Mouse (Mus musculus): ENCODE data around the gene Galnt12.
"Not testable (repeated sequence)": the region's sequence is repeated elsewhere in the genome, so short reads cannot be mapped to it uniquely, and the experiment has no call there.

Gene Galnt12

GRCm38 (mm10) chr4:47091493-47092386 lies at the start of gene Galnt12:
Gene Galnt12 (plus strand): TSS chr4:47091909.
- peak; percentile 5 to 11 for DNase-seq

- no peak for DNase-seq
These were observed 47.8 kb upstream of the Galnt12 start for GRCm38 (mm10) chr4:47043866-47044265.

- DNase-seq = no peak
These were observed 44.7 kb upstream of the Galnt12 start for GRCm38 (mm10) chr4:47046974-47047373.

- DNase-seq = no peak
These were observed 43.9 kb upstream of the Galnt12 start for GRCm38 (mm10) chr4:47047765-47048164.

- DNase-seq = peak in 1 of 2 experiments; percentile 22
These were observed 42.5 kb upstream of the Galnt12 start for GRCm38 (mm10) chr4:47049216-47049615.

GRCm38 (mm10) chr4:47050167-47050566 lies 41.5 kb upstream of the Galnt12 start:
- peak; percentile 93 to 97 for DNase-seq

- no peak for DNase-seq
These were observed 40.9 kb upstream of the Galnt12 start for GRCm38 (mm10) chr4:47050642-47051381.

GRCm38 (mm10) chr4:47051905-47052304 lies 39.8 kb upstream of the Galnt12 start:
- no peak for DNase-seq

- not testable (repeated sequence) for DNase-seq
These were observed 36.5 kb upstream of the Galnt12 start for GRCm38 (mm10) chr4:47055170-47055569.

- peak in 1 of 2 experiments; percentile 28 for DNase-seq
These were observed 36.1 kb upstream of the Galnt12 start for GRCm38 (mm10) chr4:47055570-47056080.

- DNase-seq = peak; percentile 80 to 84
These were observed 34.8 kb upstream of the Galnt12 start, which contains the start of gene Anks6 for GRCm38 (mm10) chr4:47056791-47057509. Gene Anks6 (minus strand): TSS chr4:47057427.

- no peak for DNase-seq
These were observed 34.0 kb upstream of the Galnt12 start for GRCm38 (mm10) chr4:47057510-47058325.

- DNase-seq = peak; percentile 34 to 38
These were observed 30.8 kb upstream of the Galnt12 start for GRCm38 (mm10) chr4:47060900-47061299.

- no peak for DNase-seq
These were observed 16.7 kb upstream of the Galnt12 start for GRCm38 (mm10) chr4:47075054-47075453.

- no peak for DNase-seq
These were observed 11.6 kb upstream of the Galnt12 start for GRCm38 (mm10) chr4:47079997-47080646.

- DNase-seq = no peak
These were observed 11.1 kb upstream of the Galnt12 start for GRCm38 (mm10) chr4:47080647-47081010.

- no peak for DNase-seq
These were observed 7.9 kb upstream of the Galnt12 start for GRCm38 (mm10) chr4:47083824-47084223.

- no peak for DNase-seq
These were observed 3.0 kb upstream of the Galnt12 start for GRCm38 (mm10) chr4:47088671-47089070.

GRCm38 (mm10) chr4:47092387-47093021 lies 795 bp downstream of the Galnt12 start:
- DNase-seq = no peak

- no peak for DNase-seq
These were observed 1.5 kb downstream of the Galnt12 start for GRCm38 (mm10) chr4:47093161-47093560.

GRCm38 (mm10) chr4:47093647-47094046 lies 1.9 kb downstream of the Galnt12 start:
- no peak for DNase-seq

All from cerebellum, postnatal 36 days (tissue).